Mouse (Mus musculus) limb, embryonic 12.5 days (tissue): ENCODE measurements around the gene Scg2. TPM values are rescaled to one million over a fixed set of nuclear protein-coding genes. Genes with fewer than 3 reads are reported as not detected.

Experiments
- ATAC-seq: fragments of 200-750 bp; cut with Nextera tagmentation; 2 replicates; pipeline ENCODE4 v1.8.0; 2017; ENCODE audit warnings: low read depth, moderate TSS enrichment; ENCODE audit not compliant: insufficient number of reproducible peaks, insufficient read depth, low FRiP score, low TSS enrichment
- H3K27ac ChIP-seq: fragments of 300-500 bp; sonication (generic); 2 replicates; pipeline ENCODE4 v1.5.1; 2016; ENCODE audit warnings: mild to moderate bottlenecking, moderate library complexity
- H3K27me3 ChIP-seq: fragments of 300-500 bp; sonication (generic); 2 replicates; pipeline ENCODE4 v1.6.1; 2016; ENCODE audit warnings: mild to moderate bottlenecking, moderate library complexity
- H3K36me3 ChIP-seq: fragments of 300-500 bp; sonication (generic); 2 replicates; pipeline ENCODE4 v1.6.1; 2016; ENCODE audit warnings: mild to moderate bottlenecking, moderate library complexity
- H3K4me1 ChIP-seq: fragments of 300-500 bp; sonication (generic); replicated peaks from 2 replicates; pipeline ENCODE4 v1.6.1; 2016
- H3K4me2 ChIP-seq: fragments of 300-500 bp; sonication (generic); 2 replicates; pipeline ENCODE4 v1.6.1; 2016; ENCODE audit warnings: mild to moderate bottlenecking, moderate library complexity
- H3K4me3 ChIP-seq: fragments of 300-500 bp; sonication (generic); replicated peaks from 2 replicates; pipeline ENCODE4 v1.5.1; 2016; ENCODE audit warnings: mild to moderate bottlenecking
- H3K9ac ChIP-seq: fragments of 300-500 bp; sonication (generic); replicated peaks from 2 replicates; pipeline ENCODE4 v1.6.1; 2016; ENCODE audit warnings: mild to moderate bottlenecking, moderate library complexity
- H3K9me3 ChIP-seq: fragments of 300-500 bp; sonication (generic); 2 replicates; pipeline ENCODE4 v1.6.1; 2016; ENCODE audit warnings: mild to moderate bottlenecking, moderate library complexity
- WGBS: fragments of 180-500 bp; shearing (Covaris S2); methylation state at CpG from one replicate; pipeline ENCODE4 v1.1.7; 2016; 5-methylcytosine and 5-hydroxymethylcytosine counted together
- polyA plus RNA-seq: library from polyadenylated mRNA; unstranded; fragments of >200 nt; fragmentation: Nextera tagmentation; extraction: Ambion mirVana; gene quantifications from 2 replicates; pipeline ENCODE4 v1.2.1, GENCODE M21; 2016

Gene Scg2
- polyA plus RNA-seq, 1 experiment from 2014 or later: 0.15 TPM

DNA sequence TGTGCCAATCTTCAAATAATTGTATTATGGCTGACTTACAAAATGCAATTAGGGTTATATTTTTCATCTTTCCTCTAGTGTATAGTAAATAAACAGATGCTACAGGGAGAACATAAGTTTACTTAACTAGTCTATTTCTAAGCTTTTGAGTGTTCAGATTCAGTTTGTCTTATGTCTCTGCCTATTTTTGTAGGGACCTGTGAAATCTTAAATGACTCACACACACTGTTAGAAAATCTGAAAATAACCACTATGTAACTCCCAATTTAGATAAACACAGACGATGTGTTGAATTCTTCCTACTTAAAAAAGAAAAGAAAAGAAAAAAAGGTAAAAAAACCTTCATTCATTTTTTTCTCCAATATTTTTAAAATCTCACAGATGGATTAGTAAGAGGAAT is 2.2 kb downstream of the Scg2 start:
- Histone ChIP-seq H3K27ac (no peak overlapping the region), H3K9me3 (no peaks in the 10 kb centered on the region), H3K4me3 (no peak overlapping the region), H3K36me3 (no peaks in the 10 kb centered on the region), H3K4me1 (no peaks in the 10 kb centered on the region), H3K4me2 (no peak overlapping the region), H3K9ac (no peak overlapping the region), H3K27me3 (no peaks in the 10 kb centered on the region)
- no peak for ATAC-seq
- 90% methylated on average over 1 of the region's 1 CpGs for WGBS

- ATAC-seq: no peak
- 85% methylated on average over 8 of the region's 8 CpGs for WGBS
- H3K27ac ChIP-seq: no peak overlapping the region
- H3K4me3 ChIP-seq: no peak overlapping the region
- H3K9ac ChIP-seq: no peak overlapping the region
- H3K4me1 ChIP-seq: no peaks in the 10 kb centered on the region
- no peak overlapping the region for H3K4me2 ChIP-seq
- no peaks in the 10 kb centered on the region for H3K9me3 ChIP-seq
- no peaks in the 10 kb centered on the region for H3K27me3 ChIP-seq
- no peaks in the 10 kb centered on the region for H3K36me3 ChIP-seq
Observed at GRCm38 (mm10) chr1:79436671-79437070, 3.2 kb downstream of the Scg2 start.

DNA sequence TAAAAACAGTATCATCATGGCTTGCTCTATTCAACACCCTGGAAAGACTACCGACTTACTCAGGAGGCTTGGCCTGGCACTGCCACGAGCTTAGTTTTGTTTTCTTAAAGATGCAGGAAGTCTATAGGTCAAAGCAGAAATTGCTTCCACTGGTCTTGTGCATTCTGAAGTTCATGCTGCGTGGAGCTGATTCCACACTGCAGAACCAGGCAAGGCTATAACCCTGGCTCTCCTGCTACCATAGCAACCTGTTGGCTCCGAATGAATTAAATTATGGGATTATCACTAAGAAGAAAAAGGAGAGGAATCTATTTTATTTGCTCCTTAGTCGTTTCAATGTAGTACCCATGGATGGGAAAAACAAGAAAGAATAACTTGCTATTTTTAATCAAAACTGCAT is 10.9 kb downstream of the Scg2 start:
- ATAC-seq: no peak
- Histone ChIP-seq H3K27me3 (no peaks in the 10 kb centered on the region), H3K27ac (no peak overlapping the region), H3K4me1 (no peaks in the 10 kb centered on the region), H3K9me3 (no peaks in the 10 kb centered on the region), H3K4me2 (no peak overlapping the region), H3K9ac (no peak overlapping the region), H3K36me3 (no peaks in the 10 kb centered on the region), H3K4me3 (no peak overlapping the region)
- 79% methylated on average over 5 of the region's 5 CpGs for WGBS

GRCm38 (mm10) chr1:79415496-79415895 is 24.4 kb downstream of the Scg2 start:
- Histone ChIP-seq H3K4me2 (no peak overlapping the region), H3K27me3 (no peaks in the 10 kb centered on the region)
- no peak for ATAC-seq

DNA sequence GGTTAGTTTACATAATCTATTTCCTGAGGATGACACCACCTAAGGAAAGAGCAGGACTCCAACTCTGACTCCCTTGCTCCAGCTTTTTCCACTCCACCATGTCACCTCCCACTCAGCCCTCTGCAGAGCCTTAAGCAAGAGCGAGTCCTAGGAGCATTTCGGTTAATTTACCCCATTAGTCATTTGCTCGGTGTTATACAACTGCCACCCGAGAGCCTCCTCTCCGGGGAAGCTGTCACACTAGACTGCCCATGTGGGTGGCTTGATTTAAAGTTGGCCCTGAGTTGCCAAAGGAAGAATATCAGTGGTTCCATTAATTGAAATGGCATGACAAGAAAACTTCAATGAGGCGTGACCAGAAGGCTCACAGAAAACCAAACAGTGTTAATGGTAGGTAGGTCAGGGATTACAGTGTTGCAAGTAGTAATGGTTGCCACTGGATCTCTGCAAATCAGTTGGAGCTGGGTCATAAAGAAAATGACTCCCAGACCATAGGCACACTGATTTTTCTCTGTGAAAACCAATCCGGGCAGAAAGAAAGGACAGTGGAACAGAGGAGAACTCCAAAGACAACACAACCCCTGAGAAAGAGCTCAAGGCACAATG is 33.5 kb downstream of the Scg2 start:
- H3K4me1 ChIP-seq: no peaks in the 10 kb centered on the region
- no peak overlapping the region for H3K4me3 ChIP-seq
- no peaks in the 10 kb centered on the region for H3K27me3 ChIP-seq
- ATAC-seq: no peak
- WGBS: 35% methylated on average over 7 of the region's 7 CpGs
- no peak overlapping the region for H3K9ac ChIP-seq
- H3K4me2 ChIP-seq: no peak overlapping the region
- H3K36me3 ChIP-seq: no peaks in the 10 kb centered on the region
- H3K9me3 ChIP-seq: no peaks in the 10 kb centered on the region
- H3K27ac ChIP-seq: no peak overlapping the region

More at GRCm38 (mm10) chr1:79415496-79415895, 24.4 kb downstream of the Scg2 start:
- no peak overlapping the region for H3K4me3 ChIP-seq
- H3K27ac ChIP-seq: no peak overlapping the region
- no peaks in the 10 kb centered on the region for H3K9me3 ChIP-seq
- no peak overlapping the region for H3K9ac ChIP-seq
- no peaks in the 10 kb centered on the region for H3K4me1 ChIP-seq
- H3K36me3 ChIP-seq: no peaks in the 10 kb centered on the region

DNA sequence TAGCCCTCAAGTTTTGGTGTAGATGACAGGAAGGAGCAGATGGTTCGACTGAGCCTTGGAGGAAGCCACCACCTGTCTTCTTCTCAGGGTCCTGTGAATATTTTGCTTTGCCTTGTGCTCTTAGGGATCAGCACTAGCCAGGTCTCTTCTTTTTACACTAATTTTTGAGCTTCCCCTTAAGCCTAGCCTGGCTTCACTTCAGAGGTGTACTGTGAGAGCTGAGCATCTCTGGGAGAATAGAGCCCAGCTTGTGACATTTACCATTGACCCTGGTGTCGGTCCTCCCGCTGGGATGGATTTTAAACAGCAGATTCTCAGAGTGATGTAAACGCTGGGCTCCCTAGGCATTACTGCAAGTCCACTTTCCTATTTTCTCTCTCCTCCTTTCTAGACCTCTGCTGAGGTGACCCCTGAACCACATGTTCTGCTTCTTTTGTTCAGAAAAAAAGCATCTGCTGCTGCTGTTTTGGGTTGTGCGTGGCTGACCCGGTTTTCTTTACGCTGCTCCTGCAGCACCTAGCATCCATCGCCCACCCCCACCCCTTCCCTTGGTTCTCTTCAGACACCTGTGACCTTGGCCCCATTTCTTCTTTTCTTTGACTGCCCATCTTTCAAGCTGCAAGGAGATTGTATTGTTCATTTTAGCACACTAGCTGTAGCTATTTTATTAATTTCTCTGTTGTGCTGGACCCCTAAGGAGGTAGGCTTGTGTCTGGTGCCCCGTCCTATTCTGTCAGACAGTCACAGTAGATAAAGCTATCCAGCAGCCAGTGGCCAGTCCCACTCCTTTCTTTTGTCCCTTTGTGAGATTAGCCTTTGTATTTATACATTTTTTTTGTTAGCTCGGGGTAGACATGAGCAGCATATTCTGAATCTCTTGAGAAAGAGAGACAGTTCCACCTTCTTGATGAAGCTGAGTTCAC is 38.6 kb downstream of the Scg2 start:
- Histone ChIP-seq H3K4me3 (no peak overlapping the region), H3K36me3 (no peaks in the 10 kb centered on the region), H3K9ac (no peak overlapping the region), H3K9me3 (no peaks in the 10 kb centered on the region), H3K27me3 (no peaks in the 10 kb centered on the region), H3K4me1 (no peaks in the 10 kb centered on the region), H3K4me2 (no peak overlapping the region), H3K27ac (no peak overlapping the region)
- ATAC-seq: no peak
- 65% methylated on average over 10 of the region's 10 CpGs for WGBS

- Histone ChIP-seq H3K4me1 (no peaks in the 10 kb centered on the region), H3K9me3 (no peaks in the 10 kb centered on the region), H3K9ac (no peak overlapping the region), H3K36me3 (no peaks in the 10 kb centered on the region), H3K4me2 (no peak overlapping the region), H3K27me3 (no peaks in the 10 kb centered on the region), H3K27ac (no peak overlapping the region), H3K4me3 (no peak overlapping the region)
- no peak for ATAC-seq
- 83% methylated on average over 5 of the region's 5 CpGs for WGBS
Observed at GRCm38 (mm10) chr1:79400284-79400683, 39.6 kb downstream of the Scg2 start.

Other genes with a start within 250 kb of the Scg2 start
- gene Ap1s3, start 231.9 kb upstream of the Scg2 start, polyA plus RNA-seq: 0.37 and 0.73 TPM in 2 replicates